Mouse (Mus musculus): ENCODE data around the gene Col4a3bp. TPM values are rescaled to one million over a fixed set of nuclear protein-coding genes. Genes with fewer than 3 reads are reported as not detected.
"Not testable (repeated sequence)": the region's sequence is repeated elsewhere in the genome, so short reads cannot be mapped to it uniquely, and the experiment has no call there.

Gene Col4a3bp
- polyA plus RNA-seq, 1 experiment from 2014 or later = 14.6 TPM

GRCm38 (mm10) chr13:96645822-96646221 is 103.4 kb downstream of the Col4a3bp start:
- ATAC-seq (ENCODE audit: low read depth) = peak; percentile 45; the same call in 1 of the 2 replicates
- 48% methylated on average over 5 of the region's 5 CpGs for WGBS

GRCm38 (mm10) chr13:96653041-96653440 is 110.6 kb downstream of the Col4a3bp start:
- Histone ChIP-seq H3K4me1 (ENCODE audit: control insufficient read depth, insufficient read depth, low read length) (no peaks in the 10 kb centered on the region), H3K27me3 (ENCODE audit: control insufficient read depth, insufficient read depth, low read length) (no peaks in the 10 kb centered on the region), H3K27ac (ENCODE audit: low read depth, low read length) (no peak overlapping the region), H3K36me3 (ENCODE audit: control insufficient read depth, insufficient read depth, low read length) (peaks cover 79% of the 10 kb centered on the region), H3K9me3 (ENCODE audit: control insufficient read depth, low read length) (no peaks in the 10 kb centered on the region), H3K9ac (replicated peaks; ENCODE audit: low read depth, low read length) (no peak overlapping the region), H3K4me2 (ENCODE audit: low read depth, low read length) (no peak overlapping the region), H3K4me3 (ENCODE audit: low read depth, low read length) (no peak overlapping the region)
- no peak for ATAC-seq (ENCODE audit: low read depth)
- 91% methylated on average over 9 of the region's 9 CpGs for WGBS

More at GRCm38 (mm10) chr13:96645822-96646221, 103.4 kb downstream of the Col4a3bp start:
- Histone ChIP-seq H3K27me3 (ENCODE audit: control insufficient read depth, insufficient read depth, low read length) (no peaks in the 10 kb centered on the region), H3K27ac (ENCODE audit: low read depth, low read length) (no peak overlapping the region), H3K4me1 (ENCODE audit: control insufficient read depth, insufficient read depth, low read length) (no peaks in the 10 kb centered on the region), H3K4me2 (ENCODE audit: low read depth, low read length) (no peak overlapping the region), H3K9ac (replicated peaks; ENCODE audit: low read depth, low read length) (no peak overlapping the region), H3K9me3 (ENCODE audit: control insufficient read depth, low read length) (no peaks in the 10 kb centered on the region), H3K36me3 (ENCODE audit: control insufficient read depth, insufficient read depth, low read length) (peaks cover 16% of the 10 kb centered on the region), H3K4me3 (ENCODE audit: low read depth, low read length) (no peak overlapping the region)

GRCm38 (mm10) chr13:96656673-96657072 is 114.3 kb downstream of the Col4a3bp start:
- no peaks in the 10 kb centered on the region for H3K27me3 ChIP-seq (ENCODE audit: control insufficient read depth, insufficient read depth, low read length)
- no peak overlapping the region for H3K4me3 ChIP-seq (ENCODE audit: low read depth, low read length)
- H3K36me3 ChIP-seq (ENCODE audit: control insufficient read depth, insufficient read depth, low read length) = peaks cover 82% of the 10 kb centered on the region
- H3K4me2 ChIP-seq (ENCODE audit: low read depth, low read length) = no peak overlapping the region
- no peaks in the 10 kb centered on the region for H3K9me3 ChIP-seq (ENCODE audit: control insufficient read depth, low read length)
- ATAC-seq (ENCODE audit: low read depth) = no peak
- H3K27ac ChIP-seq (ENCODE audit: low read depth, low read length) = no peak overlapping the region
- whole genome bisulfite sequencing = 86% methylated on average over 1 of the region's 1 CpGs
- no peak overlapping the region for H3K9ac ChIP-seq (replicated peaks; ENCODE audit: low read depth, low read length)
- H3K4me1 ChIP-seq (ENCODE audit: control insufficient read depth, insufficient read depth, low read length) = no peaks in the 10 kb centered on the region

- Histone ChIP-seq H3K4me2 (ENCODE audit: low read depth, low read length) (no peak overlapping the region), H3K36me3 (ENCODE audit: control insufficient read depth, insufficient read depth, low read length) (peaks cover 86% of the 10 kb centered on the region), H3K27ac (ENCODE audit: low read depth, low read length) (no peak overlapping the region), H3K27me3 (ENCODE audit: control insufficient read depth, insufficient read depth, low read length) (no peaks in the 10 kb centered on the region), H3K9ac (replicated peaks; ENCODE audit: low read depth, low read length) (no peak overlapping the region), H3K9me3 (ENCODE audit: control insufficient read depth, low read length) (no peaks in the 10 kb centered on the region), H3K4me1 (ENCODE audit: control insufficient read depth, insufficient read depth, low read length) (no peaks in the 10 kb centered on the region), H3K4me3 (ENCODE audit: low read depth, low read length) (no peak overlapping the region)
- ATAC-seq (ENCODE audit: low read depth) = no peak
- WGBS = 85% methylated on average over 7 of the region's 7 CpGs
Observed at GRCm38 (mm10) chr13:96658936-96659335, 116.5 kb downstream of the Col4a3bp start.

- ATAC-seq (ENCODE audit: low read depth) = peak; percentile 68; the same call in 1 of the 2 replicates
- no peak overlapping the region for H3K9ac ChIP-seq (replicated peaks; ENCODE audit: low read depth, low read length)
Observed at GRCm38 (mm10) chr13:96660095-96660860, 117.9 kb downstream of the Col4a3bp start.

GRCm38 (mm10) chr13:96663120-96663519 is 120.7 kb downstream of the Col4a3bp start:
- not testable (repeated sequence) for H3K9me3 ChIP-seq (ENCODE audit: control insufficient read depth, low read length); H3K27me3 ChIP-seq (ENCODE audit: control insufficient read depth, insufficient read depth, low read length); ATAC-seq (ENCODE audit: low read depth); H3K4me2 ChIP-seq (ENCODE audit: low read depth, low read length); H3K4me3 ChIP-seq (ENCODE audit: low read depth, low read length); H3K9ac ChIP-seq (replicated peaks; ENCODE audit: low read depth, low read length); H3K27ac ChIP-seq (ENCODE audit: low read depth, low read length)
- WGBS = 98% methylated on average over 4 of the region's 4 CpGs
- Histone ChIP-seq H3K36me3 (ENCODE audit: control insufficient read depth, insufficient read depth, low read length) (peaks cover 68% of the 10 kb centered on the region), H3K4me1 (ENCODE audit: control insufficient read depth, insufficient read depth, low read length) (peaks cover 14% of the 10 kb centered on the region)

More at GRCm38 (mm10) chr13:96660095-96660860, 117.9 kb downstream of the Col4a3bp start:
- 50% methylated on average over 10 of the region's 10 CpGs for WGBS
- H3K27me3 ChIP-seq (ENCODE audit: control insufficient read depth, insufficient read depth, low read length) = no peaks in the 10 kb centered on the region
- peaks cover 86% of the 10 kb centered on the region for H3K36me3 ChIP-seq (ENCODE audit: control insufficient read depth, insufficient read depth, low read length)
- no peak overlapping the region for H3K4me2 ChIP-seq (ENCODE audit: low read depth, low read length)
- no peak overlapping the region for H3K4me3 ChIP-seq (ENCODE audit: low read depth, low read length)
- no peaks in the 10 kb centered on the region for H3K9me3 ChIP-seq (ENCODE audit: control insufficient read depth, low read length)
- no peaks in the 10 kb centered on the region for H3K4me1 ChIP-seq (ENCODE audit: control insufficient read depth, insufficient read depth, low read length)
- no peak overlapping the region for H3K27ac ChIP-seq (ENCODE audit: low read depth, low read length)

GRCm38 (mm10) chr13:96664419-96664974 is 122.1 kb downstream of the Col4a3bp start:
- no peaks in the 10 kb centered on the region for H3K27me3 ChIP-seq (ENCODE audit: control insufficient read depth, insufficient read depth, low read length)
- no peak overlapping the region for H3K4me3 ChIP-seq (ENCODE audit: low read depth, low read length)
- no peak for ATAC-seq (ENCODE audit: low read depth)
- no peak overlapping the region for H3K9ac ChIP-seq (replicated peaks; ENCODE audit: low read depth, low read length)
- no peaks in the 10 kb centered on the region for H3K9me3 ChIP-seq (ENCODE audit: control insufficient read depth, low read length)
- 92% methylated on average over 7 of the region's 7 CpGs for WGBS
- H3K36me3 ChIP-seq (ENCODE audit: control insufficient read depth, insufficient read depth, low read length) = peaks cover 55% of the 10 kb centered on the region
- H3K4me1 ChIP-seq (ENCODE audit: control insufficient read depth, insufficient read depth, low read length) = peaks cover 25% of the 10 kb centered on the region
- H3K4me2 ChIP-seq (ENCODE audit: low read depth, low read length) = no peak overlapping the region
- no peak overlapping the region for H3K27ac ChIP-seq (ENCODE audit: low read depth, low read length)

- ATAC-seq (ENCODE audit: low read depth) = no peak
- WGBS = 3% methylated on average over 13 of the region's 13 CpGs
- H3K9ac ChIP-seq (replicated peaks; ENCODE audit: low read depth, low read length) = peak overlapping the region; percentile 97
Observed at GRCm38 (mm10) chr13:96670019-96670405, 127.6 kb downstream of the Col4a3bp start.

GRCm38 (mm10) chr13:96670406-96671077 is 128.1 kb downstream of the Col4a3bp start, which contains the start of gene Hmgcr:
Gene Hmgcr, minus strand, starts transcription at chr13:96670936.
- Histone ChIP-seq H3K9me3 (ENCODE audit: control insufficient read depth, low read length) (no peaks in the 10 kb centered on the region), H3K4me3 (ENCODE audit: low read depth, low read length) (peak within 1 kb of the TSS; percentile 100), H3K27me3 (ENCODE audit: control insufficient read depth, insufficient read depth, low read length) (no peaks in the 10 kb centered on the region), H3K9ac (replicated peaks; ENCODE audit: low read depth, low read length) (peak within 1 kb of the TSS; percentile 97), H3K36me3 (ENCODE audit: control insufficient read depth, insufficient read depth, low read length) (peaks cover 4% of the 10 kb centered on the region; the same call in 1 of the 2 replicates), H3K4me2 (ENCODE audit: low read depth, low read length) (peak within 1 kb of the TSS; percentile 84), H3K4me1 (ENCODE audit: control insufficient read depth, insufficient read depth, low read length) (peaks cover 31% of the 10 kb centered on the region), H3K27ac (ENCODE audit: low read depth, low read length) (peak within 1 kb of the TSS; percentile 98)
- ATAC-seq (ENCODE audit: low read depth) = peak; percentile 100
- WGBS = under 1% methylated on average over 62 of the region's 70 CpGs

More at GRCm38 (mm10) chr13:96670019-96670405, 127.6 kb downstream of the Col4a3bp start:
- peaks cover 10% of the 10 kb centered on the region; the same call in 1 of the 2 replicates for H3K36me3 ChIP-seq (ENCODE audit: control insufficient read depth, insufficient read depth, low read length)
- no peaks in the 10 kb centered on the region for H3K27me3 ChIP-seq (ENCODE audit: control insufficient read depth, insufficient read depth, low read length)
- H3K4me2 ChIP-seq (ENCODE audit: low read depth, low read length) = peak overlapping the region; percentile 84
- H3K9me3 ChIP-seq (ENCODE audit: control insufficient read depth, low read length) = no peaks in the 10 kb centered on the region
- peak overlapping the region; percentile 98 for H3K27ac ChIP-seq (ENCODE audit: low read depth, low read length)
- peak overlapping the region; percentile 100 for H3K4me3 ChIP-seq (ENCODE audit: low read depth, low read length)
- peaks cover 31% of the 10 kb centered on the region for H3K4me1 ChIP-seq (ENCODE audit: control insufficient read depth, insufficient read depth, low read length)

Measured in neural tube, embryonic 14.5 days (tissue).